Mouse (Mus musculus) small intestine, adult 2 months (tissue): ENCODE measurements at regions not wholly inside any gene's neighbourhood (a gene's known extent, or its start where the extent isn't known, plus 50 kb on each side); places are given as distances from the start of the nearest gene placed in this dataset.

Experiments
- H3K27ac ChIP-seq: fragments of 200-500 bp; 2 replicates; pipeline ENCODE4 v1.5.1; 2012; ENCODE audit warnings: low read depth, low read length, control low read depth, inconsistent platforms; ENCODE audit not compliant: insufficient read depth
- H3K27me3 ChIP-seq: fragments of 200-500 bp; 2 replicates; pipeline ENCODE4 v1.6.1; 2012; ENCODE audit warnings: mild to moderate bottlenecking, moderate library complexity, low read length, inconsistent platforms; ENCODE audit not compliant: control insufficient read depth, insufficient read depth
- H3K36me3 ChIP-seq: fragments of 200-500 bp; 2 replicates; pipeline ENCODE4 v1.6.1; 2012; ENCODE audit warnings: mild to moderate bottlenecking, low read length, control low read depth, inconsistent platforms; ENCODE audit not compliant: control insufficient read depth, insufficient read depth
- H3K4me1 ChIP-seq: fragments of 200-500 bp; 2 replicates; pipeline ENCODE4 v1.6.1; 2012; ENCODE audit warnings: low read length, inconsistent platforms, mixed read lengths; ENCODE audit not compliant: control insufficient read depth, insufficient read depth, insufficient read length
- H3K4me3 ChIP-seq: fragments of 200-500 bp; 2 replicates; pipeline ENCODE4 v1.5.1; 2012; ENCODE audit warnings: low read depth, mild to moderate bottlenecking, control low read depth, inconsistent platforms, low read length, moderate library complexity
- CTCF ChIP-seq: fragments of 200-500 bp; IDR thresholded peaks from 2 replicates; pipeline ENCODE4 v1.5.1; 2012; ENCODE audit warnings: low read depth, mild to moderate bottlenecking, control low read depth, inconsistent platforms, low read length, moderate library complexity, mixed read lengths; ENCODE audit not compliant: insufficient replicate concordance, insufficient read length; ENCODE audit errors: extremely low read depth
- POLR2A ChIP-seq: fragments of 200-500 bp; IDR thresholded peaks from 2 replicates; pipeline ENCODE4 v1.6.1; 2012; ENCODE audit warnings: low read depth, mild to moderate bottlenecking, control low read depth, inconsistent platforms, low read length, moderate library complexity
- WGBS: fragments of 180-500 bp; shearing (Covaris S2); methylation state at CpG from one replicate; pipeline ENCODE4 v1.1.7; 2018; 5-methylcytosine and 5-hydroxymethylcytosine counted together

DNA sequence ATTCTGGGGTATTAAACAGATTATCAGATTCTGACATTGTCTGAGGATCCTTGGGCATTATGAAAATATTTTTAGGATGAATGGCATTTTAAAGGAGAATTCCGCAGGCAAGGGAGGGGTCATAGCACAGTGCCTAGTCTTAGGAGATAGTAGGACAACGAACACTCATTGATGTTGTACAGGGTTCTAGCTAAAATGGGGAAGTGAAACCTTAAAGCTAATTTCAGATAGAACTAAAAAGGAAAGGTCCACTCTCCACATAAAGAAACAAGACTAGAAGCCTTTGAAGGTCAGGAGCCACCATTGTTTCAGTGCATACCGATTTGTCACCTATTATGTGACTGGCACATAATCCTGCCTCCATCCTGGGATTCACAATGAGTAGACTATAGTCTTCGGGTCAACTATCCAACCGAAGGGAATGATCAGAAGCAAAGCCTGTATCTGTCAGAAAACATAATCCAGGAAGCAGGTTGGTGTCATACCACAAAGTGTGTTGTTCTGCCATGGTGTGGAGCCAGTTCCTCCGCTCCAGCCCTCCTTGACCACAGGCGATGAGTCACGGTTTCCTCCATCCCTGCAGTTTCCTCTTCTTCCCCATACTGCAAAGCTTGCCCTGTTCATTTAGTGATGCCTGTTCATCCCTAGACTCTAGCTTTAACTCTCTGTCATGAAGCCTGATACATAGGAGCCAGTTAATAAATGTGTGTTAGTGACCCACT is 110.6 kb downstream of the Tmco5 start:
- Histone ChIP-seq H3K27me3 (no peaks in the 10 kb centered on the region), H3K4me1 (no peaks in the 10 kb centered on the region), H3K4me3 (no peak overlapping the region), H3K36me3 (no peaks in the 10 kb centered on the region), H3K27ac (no peak overlapping the region)
- 77% methylated on average over 8 of the region's 8 CpGs for WGBS
- no peak for TF ChIP-seq POLR2A

DNA sequence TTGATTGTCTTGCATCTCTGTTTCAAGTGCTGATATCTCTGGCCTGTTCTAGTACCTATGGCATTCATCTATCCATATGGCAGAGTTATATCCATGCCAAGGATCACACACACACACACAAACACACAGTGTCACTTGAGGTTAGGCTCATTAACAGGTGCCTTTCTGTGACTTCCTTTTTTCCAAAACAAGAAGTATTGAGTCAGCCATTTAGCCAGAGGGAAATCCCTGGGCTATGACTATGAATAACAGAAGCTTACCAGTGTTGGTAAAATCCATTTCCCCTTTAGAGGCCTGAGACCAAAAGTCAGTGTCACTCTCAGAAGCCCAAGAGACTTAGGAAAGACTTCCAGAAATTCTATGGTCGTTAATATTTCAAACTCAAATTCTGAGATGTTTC is 111.6 kb downstream of the Tmco5 start:
- Histone ChIP-seq H3K4me3 (no peak overlapping the region), H3K4me1 (no peaks in the 10 kb centered on the region), H3K36me3 (no peaks in the 10 kb centered on the region), H3K27me3 (no peaks in the 10 kb centered on the region), H3K27ac (no peak overlapping the region)
- WGBS = 61% methylated on average over 1 of the region's 1 CpGs
- TF ChIP-seq CTCF (no peak), POLR2A (no peak)

DNA sequence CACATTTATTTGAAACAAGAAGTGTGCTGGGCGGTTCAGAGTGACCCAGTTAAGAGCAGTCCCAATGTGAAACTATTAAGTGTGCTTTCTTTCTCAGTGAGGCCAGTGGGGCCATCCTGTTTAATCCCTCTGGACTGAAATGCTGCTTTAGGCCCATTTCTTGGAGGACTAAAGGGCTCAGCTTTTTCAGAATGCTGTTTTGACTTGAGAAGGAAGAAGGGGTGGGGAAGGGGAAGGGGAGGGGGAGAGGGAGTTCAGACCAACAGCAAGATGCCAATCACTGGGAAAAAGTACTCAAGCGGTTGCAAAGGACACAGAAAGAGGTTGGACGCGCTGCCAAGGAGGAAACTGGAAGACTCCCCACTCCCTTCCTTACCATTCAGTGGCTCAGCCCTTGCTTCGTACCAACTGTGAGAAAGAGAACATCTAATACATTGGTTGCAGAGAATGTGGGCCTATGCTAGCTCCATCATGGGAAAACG is 113.1 kb downstream of the Tmco5 start:
- TF ChIP-seq CTCF (no peak), POLR2A (no peak)

DNA sequence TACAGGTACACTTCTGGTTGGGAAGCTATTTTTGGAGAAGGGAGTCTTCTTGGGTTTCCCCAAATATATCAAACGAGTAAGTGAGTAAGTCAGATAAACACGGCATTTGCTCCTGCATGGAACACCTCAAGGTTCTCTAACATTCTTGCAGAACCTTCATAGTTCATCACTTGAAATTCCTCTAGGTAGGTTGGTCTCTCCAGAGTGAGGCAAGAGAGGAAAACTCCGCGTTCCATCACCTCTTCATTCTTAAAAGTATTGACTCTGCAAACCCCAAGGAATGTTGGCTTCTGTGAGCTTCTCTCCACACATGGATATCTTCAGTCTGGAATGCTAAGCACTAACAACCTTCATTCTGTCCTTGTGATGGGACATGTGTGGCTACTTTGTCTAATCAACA is 115.2 kb downstream of the Tmco5 start:
- H3K36me3 ChIP-seq = no peaks in the 10 kb centered on the region
- H3K4me1 ChIP-seq = no peaks in the 10 kb centered on the region
- 70% methylated on average over 4 of the region's 4 CpGs for WGBS
- TF ChIP-seq CTCF (no peak), POLR2A (no peak)
- no peaks in the 10 kb centered on the region for H3K27me3 ChIP-seq
- H3K27ac ChIP-seq = no peak overlapping the region
- H3K4me3 ChIP-seq = no peak overlapping the region

More for the DNA sequence above, 113.1 kb downstream of the Tmco5 start:
- Histone ChIP-seq H3K36me3 (no peaks in the 10 kb centered on the region), H3K27ac (no peak overlapping the region), H3K4me3 (no peak overlapping the region), H3K4me1 (no peaks in the 10 kb centered on the region), H3K27me3 (no peaks in the 10 kb centered on the region)
- 73% methylated on average over 6 of the region's 6 CpGs for WGBS

DNA sequence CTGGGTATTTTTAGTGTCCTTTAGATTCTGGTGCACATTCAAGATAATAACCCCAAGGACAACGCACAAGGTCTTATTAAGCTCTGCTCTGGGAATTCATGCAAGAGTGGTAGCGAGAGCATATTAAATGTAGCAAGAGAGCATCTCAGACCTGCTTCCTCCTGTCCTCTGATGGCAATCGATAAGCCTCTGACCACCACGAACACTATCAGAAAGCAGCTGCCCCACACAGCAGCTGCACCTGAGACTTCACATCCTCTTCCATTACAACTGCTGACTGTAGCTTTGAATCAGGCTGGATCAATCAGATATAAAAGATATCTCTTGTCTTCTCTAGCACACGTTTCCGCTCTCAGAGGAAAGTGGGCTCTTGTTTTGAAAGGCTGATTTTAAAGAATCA is 117.8 kb downstream of the Tmco5 start:
- TF ChIP-seq POLR2A (no peak), CTCF (no peak)
- WGBS = 75% methylated on average over 6 of the region's 6 CpGs
- Histone ChIP-seq H3K27ac (no peak overlapping the region), H3K36me3 (no peaks in the 10 kb centered on the region), H3K4me3 (no peak overlapping the region), H3K27me3 (no peaks in the 10 kb centered on the region), H3K4me1 (no peaks in the 10 kb centered on the region)

DNA sequence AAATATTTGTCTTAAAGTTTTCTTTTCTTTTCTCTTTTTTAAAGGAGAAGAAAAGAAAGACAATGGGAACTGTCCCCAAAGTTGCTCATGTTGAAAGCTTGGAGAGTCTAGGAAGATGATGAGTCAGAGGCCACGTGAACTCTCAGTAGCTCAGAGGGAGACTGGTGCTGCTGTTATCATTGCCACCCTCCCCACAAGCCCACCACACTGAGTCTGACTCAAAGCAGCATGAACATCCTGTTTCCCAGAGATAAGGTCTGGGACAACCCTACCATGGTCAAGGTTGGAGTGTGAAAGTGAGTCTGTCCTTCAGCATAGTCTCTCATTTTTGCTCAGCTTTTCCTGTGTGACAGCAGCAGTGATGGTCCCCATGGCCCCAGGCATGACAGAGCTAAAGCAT is 120.3 kb downstream of the Tmco5 start:
- Histone ChIP-seq H3K4me3 (no peak overlapping the region), H3K4me1 (no peaks in the 10 kb centered on the region), H3K27ac (no peak overlapping the region), H3K27me3 (no peaks in the 10 kb centered on the region), H3K36me3 (no peaks in the 10 kb centered on the region)
- TF ChIP-seq POLR2A = no peak
- TF ChIP-seq CTCF = no peak
- WGBS = 48% methylated on average over 1 of the region's 1 CpGs

DNA sequence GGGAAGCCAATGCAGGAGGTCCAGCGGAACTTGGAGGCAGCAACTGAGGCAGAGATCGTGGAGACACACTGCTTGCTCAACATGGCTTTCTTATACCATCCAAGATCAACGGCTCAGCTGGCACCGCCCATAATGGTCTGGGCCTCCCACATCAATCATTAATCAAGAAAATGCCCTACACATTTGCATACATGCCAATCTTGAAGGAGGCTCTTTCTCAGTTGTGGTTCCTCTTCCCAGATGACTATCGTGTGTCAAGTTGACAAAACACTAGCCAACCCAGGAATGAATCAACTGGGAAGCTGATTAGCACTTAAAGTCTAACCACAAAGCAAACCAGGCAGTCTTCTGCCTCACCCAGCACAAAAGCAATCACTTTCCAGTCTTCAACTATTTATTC is 121.1 kb downstream of the Tmco5 start:
- 47% methylated on average over 5 of the region's 5 CpGs for WGBS
- TF ChIP-seq CTCF = no peak
- no peak for TF ChIP-seq POLR2A
- H3K4me1 ChIP-seq = no peaks in the 10 kb centered on the region
- no peak overlapping the region for H3K4me3 ChIP-seq
- H3K27ac ChIP-seq = no peak overlapping the region
- no peaks in the 10 kb centered on the region for H3K27me3 ChIP-seq
- H3K36me3 ChIP-seq = no peaks in the 10 kb centered on the region
